Mouse (Mus musculus) sigmoid colon, adult 10 weeks (tissue): ENCODE results near the gene Hspa1l. TPM values are rescaled to one million over a fixed set of nuclear protein-coding genes. Genes with fewer than 3 reads are reported as not detected.

ENCODE experiments used
- polyA plus RNA-seq: library from polyadenylated mRNA; stranded (reverse); fragments of 350-450 nt; fragmentation: Illumina TruSeq; extraction: RNeasy Lipid Tissue Mini Kit (QIAGEN cat#74804); gene quantifications from one replicate; pipeline ENCODE4 v1.2.3, GENCODE M21; 2014; ENCODE audit warnings: low read depth, low replicate concordance

Hspa1l gene
- 0.22 TPM for polyA plus RNA-seq

GRCm38 (mm10) chr17:34972069-34972749 is at the start of gene Hspa1l, which contains the start of gene Hspa1a:
Gene Hspa1l (plus strand): TSS chr17:34972703.
Gene Hspa1a (minus strand): TSS chr17:34972156.

DNA sequence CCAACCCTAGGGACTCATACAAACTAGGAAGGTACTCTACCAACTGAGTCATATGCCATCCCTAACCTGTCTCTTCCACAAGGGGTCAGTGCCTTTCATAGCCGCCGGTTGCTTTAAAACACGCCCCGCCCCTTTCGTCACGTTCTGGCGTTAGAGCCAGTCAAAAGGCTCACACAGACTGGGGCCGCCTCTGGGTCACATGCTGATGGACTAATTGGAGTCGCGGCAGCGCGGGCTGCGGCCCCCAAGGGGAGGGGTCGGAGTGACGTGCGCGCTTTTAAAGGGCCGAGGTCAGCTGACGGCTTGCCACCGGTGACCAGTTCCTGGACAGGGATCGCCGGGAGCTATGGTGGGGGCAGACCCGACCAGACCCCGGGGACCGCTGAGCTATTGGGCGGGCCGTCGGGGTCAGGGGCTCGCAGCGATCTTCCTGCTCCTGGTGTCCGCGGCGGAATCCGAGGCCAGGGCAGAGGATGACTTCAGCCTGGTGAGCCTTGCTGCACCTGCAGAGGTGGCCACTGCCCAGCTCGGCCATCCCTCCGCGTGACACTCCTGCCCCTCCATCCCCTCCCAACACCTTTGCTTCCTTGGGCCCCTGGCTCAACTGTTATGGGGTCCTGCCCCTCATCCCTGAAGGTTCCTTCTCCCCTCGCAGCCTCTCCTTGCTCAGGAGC is 41.3 kb upstream of the Hspa1l start, which contains the start of gene Neu1:
TSS of gene Neu1 (plus strand) at position 193 of the 674 bp plus-strand sequence.

GRCm38 (mm10) chr17:34959130-34959778 is 13.2 kb upstream of the Hspa1l start, which contains the start of gene Hspa1b:
Gene Hspa1b (minus strand): TSS chr17:34959238.

GRCm38 (mm10) chr17:34969822-34970221 is 2.7 kb upstream of the Hspa1l start, which contains the start of gene Gm20481:
Gene Gm20481 (plus strand): TSS chr17:34969912.

DNA sequence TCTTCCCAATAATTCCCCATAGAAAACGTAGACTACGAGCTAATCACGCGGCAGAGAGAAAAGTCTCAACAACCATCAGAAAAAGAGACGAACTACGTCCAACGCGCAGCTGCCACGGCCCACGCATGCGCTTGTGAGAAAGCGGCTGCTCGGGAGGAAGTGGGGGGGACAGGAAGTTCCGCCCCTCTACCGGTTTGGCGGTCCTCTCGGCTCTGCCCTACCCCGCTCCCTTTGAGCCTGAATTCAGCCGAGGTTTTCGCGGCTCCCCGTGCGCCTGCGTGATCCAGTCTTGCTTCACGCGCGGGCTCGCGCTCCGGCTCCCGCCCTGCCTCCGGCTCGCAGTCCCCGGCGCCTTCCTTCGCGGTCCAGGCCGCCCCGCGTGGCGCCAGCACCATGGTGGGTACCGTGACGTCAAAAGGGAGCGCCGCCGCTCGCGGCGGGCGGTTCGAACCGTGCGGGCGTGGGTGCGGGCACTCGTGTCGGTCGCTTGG is 9.2 kb downstream of the Hspa1l start, which contains the start of gene Lsm2:
TSS of gene Lsm2 (plus strand) at position 173 of the 491 bp plus-strand sequence.

GRCm38 (mm10) chr17:35000717-35001451 is 28.4 kb downstream of the Hspa1l start, which contains the start of gene Vars:
Gene Vars (plus strand): TSS chr17:35000987.

DNA sequence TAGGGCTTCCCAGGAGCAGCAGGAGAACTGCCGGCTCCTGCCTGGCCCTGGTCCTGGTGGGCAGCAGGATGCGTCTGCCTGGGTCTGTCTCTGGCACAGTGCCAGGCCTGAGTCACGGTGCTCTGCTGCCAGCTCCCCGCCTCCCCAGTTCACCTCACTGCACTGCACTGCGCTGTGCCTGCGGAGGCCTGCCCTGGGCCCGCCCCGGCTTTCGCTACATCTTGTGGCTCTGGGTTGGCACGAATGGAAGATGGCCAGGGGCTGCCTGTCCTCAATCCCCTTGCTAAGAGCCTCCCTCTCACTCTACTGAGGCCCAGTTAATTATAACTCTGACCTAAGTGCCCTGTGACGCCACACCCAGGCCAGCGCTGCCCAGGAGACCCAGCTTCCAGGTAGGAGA is 43.9 kb downstream of the Hspa1l start, which contains the start of gene Vwa7:
TSS of gene Vwa7 (plus strand) at position 204 of the 400 bp plus-strand sequence.

GRCm38 (mm10) chr17:35027277-35028068 is 55.0 kb downstream of the Hspa1l start, which contains the start of gene Sapcd1:
Gene Sapcd1 (minus strand): TSS chr17:35028016.

Other genes starting within 250 kb of the Hspa1l start
- 1.8 TPM for gene C4b, start 228.8 kb upstream of the Hspa1l start, polyA plus RNA-seq
- not detected for gene Cyp21a1, start 168.1 kb upstream of the Hspa1l start, polyA plus RNA-seq
- 23.0 TPM for gene Stk19, start 135.8 kb upstream of the Hspa1l start, polyA plus RNA-seq
- 3.0 TPM for gene Dxo, start 135.7 kb upstream of the Hspa1l start, polyA plus RNA-seq
- gene Skiv2l, start 122.5 kb upstream of the Hspa1l start, polyA plus RNA-seq = 5.6 TPM
- gene Nelfe, start 122.3 kb upstream of the Hspa1l start, polyA plus RNA-seq = 1.1 TPM
- 18.5 TPM for gene Cfb, start 110.2 kb upstream of the Hspa1l start, polyA plus RNA-seq
- gene Zbtb12, start 93.2 kb upstream of the Hspa1l start, polyA plus RNA-seq = 1.1 TPM
- gene Gm20547, start 90.7 kb upstream of the Hspa1l start, polyA plus RNA-seq = 2.3 TPM
- 1.0 TPM for gene C2, start 74.4 kb upstream of the Hspa1l start, polyA plus RNA-seq
- gene Ehmt2, start 74.2 kb upstream of the Hspa1l start, polyA plus RNA-seq = 10.6 TPM
- 32.3 TPM for gene Slc44a4, start 58.2 kb upstream of the Hspa1l start, polyA plus RNA-seq
- gene Neu1, start 41.5 kb upstream of the Hspa1l start, polyA plus RNA-seq = 15.5 TPM
- gene Hspa1b, start 13.5 kb upstream of the Hspa1l start, polyA plus RNA-seq = 10.1 TPM
- not detected for gene Gm20481, start 2.8 kb upstream of the Hspa1l start, polyA plus RNA-seq
- gene Hspa1a, start 547 bp upstream of the Hspa1l start, polyA plus RNA-seq = 4.5 TPM
- gene Lsm2, start 9.2 kb downstream of the Hspa1l start, polyA plus RNA-seq = 12.9 TPM
- 1.5 TPM for gene Vars, start 28.3 kb downstream of the Hspa1l start, polyA plus RNA-seq
- gene Vwa7, start 43.9 kb downstream of the Hspa1l start, polyA plus RNA-seq = 0.09 TPM
- not detected for gene Sapcd1, start 55.3 kb downstream of the Hspa1l start, polyA plus RNA-seq
- 2.5 TPM for gene Msh5, start 74.0 kb downstream of the Hspa1l start, polyA plus RNA-seq
- gene Clic1, start 77.3 kb downstream of the Hspa1l start, polyA plus RNA-seq = 47.8 TPM
- not detected for gene Ddah2, start 86.3 kb downstream of the Hspa1l start, polyA plus RNA-seq
- gene Ly6g6c, start 92.7 kb downstream of the Hspa1l start, polyA plus RNA-seq = 1.5 TPM
- 3.0 TPM for gene Mpig6b, start 93.5 kb downstream of the Hspa1l start, polyA plus RNA-seq
- 2.8 TPM for gene Ly6g6e, start 104.2 kb downstream of the Hspa1l start, polyA plus RNA-seq
- gene Ly6g6d, start 105.4 kb downstream of the Hspa1l start, polyA plus RNA-seq = not detected
- not detected for gene Ly6g6f, start 112.9 kb downstream of the Hspa1l start, polyA plus RNA-seq
- gene Abhd16a, start 116.6 kb downstream of the Hspa1l start, polyA plus RNA-seq = 5.3 TPM
- not detected for gene Ly6g5c, start 135.6 kb downstream of the Hspa1l start, polyA plus RNA-seq
- gene Ly6g5b, start 142.7 kb downstream of the Hspa1l start, polyA plus RNA-seq = not detected
- 0.85 TPM for gene Gpank1, start 148.8 kb downstream of the Hspa1l start, polyA plus RNA-seq
- gene Csnk2b, start 149.3 kb downstream of the Hspa1l start, polyA plus RNA-seq = 96.9 TPM
- 2.2 TPM for gene D17H6S53E, start 153.7 kb downstream of the Hspa1l start, polyA plus RNA-seq
- gene Apom, start 159.3 kb downstream of the Hspa1l start, polyA plus RNA-seq = not detected
- 16.8 TPM for gene Bag6, start 162.5 kb downstream of the Hspa1l start, polyA plus RNA-seq
- 12.8 TPM for gene Prrc2a, start 192.2 kb downstream of the Hspa1l start, polyA plus RNA-seq
- gene Aif1, start 203.4 kb downstream of the Hspa1l start, polyA plus RNA-seq = 7.7 TPM
- gene Lst1, start 215.7 kb downstream of the Hspa1l start, polyA plus RNA-seq = not detected
- gene Ltb, start 221.7 kb downstream of the Hspa1l start, polyA plus RNA-seq = not detected
- 0.35 TPM for gene Tnf, start 229.3 kb downstream of the Hspa1l start, polyA plus RNA-seq
- gene Lta, start 232.6 kb downstream of the Hspa1l start, polyA plus RNA-seq = 0.54 TPM
- gene Gm16181, start 248.1 kb downstream of the Hspa1l start, polyA plus RNA-seq = not detected